Mouse (Mus musculus): ENCODE data around the gene Aldh16a1. TPM values are rescaled to one million over a fixed set of nuclear protein-coding genes. Genes with fewer than 3 reads are reported as not detected.

Gene Aldh16a1
- polyA plus RNA-seq, 1 experiment from 2014 or later: 24.1 TPM

DNA sequence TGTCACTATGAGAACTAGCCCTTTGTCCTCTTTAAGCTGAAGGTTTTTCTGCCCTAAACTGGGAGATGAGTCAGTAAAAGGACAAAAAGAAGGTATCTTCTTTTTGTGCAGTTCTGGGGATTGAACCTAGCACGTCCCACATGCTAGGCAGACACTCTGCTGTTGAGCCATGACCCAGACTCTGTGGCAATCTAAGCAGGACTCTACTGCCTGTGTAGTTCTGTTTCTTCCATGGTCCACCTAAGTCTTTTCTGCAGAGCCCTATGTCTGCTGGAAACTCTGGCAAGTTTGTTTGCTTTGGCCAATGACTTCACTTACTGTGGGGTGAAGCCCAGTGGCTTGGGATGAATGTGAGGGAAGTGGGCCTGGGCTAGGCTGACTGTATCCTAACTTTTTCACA is 16.0 kb downstream of the Aldh16a1 start:
- peaks cover 2% of the 10 kb centered on the region; the same call in 1 of the 2 replicates for H3K36me3 ChIP-seq (ENCODE audit: control insufficient read depth, insufficient read depth, low read length)
- no peak overlapping the region for H3K9ac ChIP-seq (replicated peaks; ENCODE audit: low read length)
- H3K4me3 ChIP-seq (replicated peaks; ENCODE audit: low read depth, low read length): no peak overlapping the region
- no peak for ATAC-seq (ENCODE audit: low FRiP score, low TSS enrichment)
- H3K9me3 ChIP-seq (ENCODE audit: control insufficient read depth, low read length): no peaks in the 10 kb centered on the region
- no peaks in the 10 kb centered on the region for H3K4me1 ChIP-seq (ENCODE audit: control insufficient read depth, insufficient read depth, low read length)
- H3K4me2 ChIP-seq (ENCODE audit: low read length): no peak overlapping the region
- no peak for DNase-seq
- peaks cover 16% of the 10 kb centered on the region; the same call in 1 of the 2 replicates for H3K27me3 ChIP-seq (ENCODE audit: control insufficient read depth, insufficient read depth, low read length)
- H3K27ac ChIP-seq (replicated peaks; ENCODE audit: low read depth, low read length): no peak overlapping the region
- 75% methylated on average over 1 of the region's 1 CpGs for WGBS

DNA sequence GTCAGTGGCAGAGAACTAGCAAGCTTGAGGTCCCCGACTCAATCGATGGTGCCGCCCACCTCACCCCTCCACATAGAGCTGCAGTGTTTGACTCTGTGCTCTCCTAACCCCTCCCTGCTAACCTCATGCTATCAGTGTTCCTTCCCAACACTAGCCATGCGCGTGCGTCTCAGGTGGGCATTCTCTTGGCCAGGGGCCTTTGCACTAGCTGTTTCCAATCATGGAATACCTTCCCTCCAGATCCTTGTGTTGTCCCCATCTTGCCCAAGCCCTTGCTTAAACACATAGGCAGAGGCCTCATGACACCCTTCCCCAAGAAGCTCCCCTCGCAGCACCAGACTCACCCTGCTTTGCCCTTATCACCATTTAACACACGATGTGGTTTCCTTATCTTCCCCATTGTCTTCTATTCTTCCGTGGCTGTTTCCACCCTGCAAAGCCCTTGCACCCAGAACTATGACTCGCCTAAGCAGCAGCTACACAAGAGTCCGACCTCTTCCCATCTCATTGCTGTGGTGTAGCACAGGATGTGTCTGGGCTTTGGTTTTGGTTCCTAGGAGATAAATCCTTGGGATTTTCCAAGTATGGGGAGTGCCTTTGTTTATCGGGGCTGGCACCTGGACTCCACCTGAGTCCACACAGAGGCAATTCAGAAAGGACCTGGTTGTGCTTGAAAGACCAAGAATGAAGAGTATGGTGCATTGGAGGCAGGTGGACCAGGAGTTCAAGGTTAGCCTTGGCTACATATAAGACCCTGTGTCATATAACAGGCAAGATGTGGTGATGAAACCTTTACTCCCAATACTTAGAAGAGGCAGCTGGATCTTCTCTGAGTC is 17.0 kb downstream of the Aldh16a1 start:
- Histone ChIP-seq H3K4me3 (replicated peaks; ENCODE audit: low read depth, low read length) (no peak overlapping the region), H3K36me3 (ENCODE audit: control insufficient read depth, insufficient read depth, low read length) (no peaks in the 10 kb centered on the region), H3K9ac (replicated peaks; ENCODE audit: low read length) (no peak overlapping the region), H3K4me1 (ENCODE audit: control insufficient read depth, insufficient read depth, low read length) (no peaks in the 10 kb centered on the region), H3K9me3 (ENCODE audit: control insufficient read depth, low read length) (no peaks in the 10 kb centered on the region), H3K4me2 (ENCODE audit: low read length) (no peak overlapping the region), H3K27me3 (ENCODE audit: control insufficient read depth, insufficient read depth, low read length) (peaks cover 16% of the 10 kb centered on the region; the same call in 1 of the 2 replicates), H3K27ac (replicated peaks; ENCODE audit: low read depth, low read length) (no peak overlapping the region)
- no peak for DNase-seq
- no peak for ATAC-seq (ENCODE audit: low FRiP score, low TSS enrichment)
- 84% methylated on average over 12 of the region's 12 CpGs for WGBS

DNA sequence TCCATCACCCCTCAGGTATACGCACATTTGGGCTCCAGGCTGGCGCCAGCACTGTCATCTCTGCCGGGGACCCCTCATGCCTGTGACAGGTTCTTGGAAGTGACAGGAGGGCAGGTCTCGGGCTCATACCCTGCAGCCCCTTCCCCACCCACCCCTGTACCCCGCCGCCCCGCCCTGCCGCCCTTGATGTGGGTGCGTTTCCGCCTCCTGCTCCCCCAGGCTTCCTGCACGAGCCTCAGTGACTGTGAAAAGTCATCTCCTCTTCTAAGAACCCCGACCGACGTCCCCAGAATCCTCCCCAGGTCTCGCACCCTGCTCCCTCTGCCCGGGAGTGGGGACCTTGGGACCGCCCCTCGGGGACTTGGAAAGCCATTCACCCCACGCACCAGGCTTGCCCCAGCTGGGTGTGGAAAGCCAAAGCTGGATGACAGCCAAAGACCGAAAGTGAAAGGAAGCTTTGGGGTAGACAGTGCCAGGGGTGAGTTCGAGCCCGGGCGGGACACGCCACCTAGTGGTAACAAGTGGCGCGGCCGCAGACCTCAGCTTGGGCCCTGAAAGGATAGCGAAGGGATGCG is 18.3 kb downstream of the Aldh16a1 start, which contains the start of the genes Gm45713 and Flt3l:
Gene Gm45713 (minus strand): TSS at position 239 of the 575 bp plus-strand sequence.
Gene Flt3l (minus strand): TSS at position 440 of the 575 bp plus-strand sequence.
- Histone ChIP-seq H3K27ac (replicated peaks; ENCODE audit: low read depth, low read length) (no peak within 1 kb of the TSS), H3K36me3 (ENCODE audit: control insufficient read depth, insufficient read depth, low read length) (no peaks in the 10 kb centered on the region), H3K4me1 (ENCODE audit: control insufficient read depth, insufficient read depth, low read length) (no peaks in the 10 kb centered on the region), H3K9me3 (ENCODE audit: control insufficient read depth, low read length) (no peaks in the 10 kb centered on the region), H3K4me2 (ENCODE audit: low read length) (peak within 1 kb of the TSS; percentile 59), H3K9ac (replicated peaks; ENCODE audit: low read length) (peak within 1 kb of the TSS; percentile 40), H3K4me3 (replicated peaks; ENCODE audit: low read depth, low read length) (peak within 1 kb of the TSS; percentile 36), H3K27me3 (ENCODE audit: control insufficient read depth, insufficient read depth, low read length) (peaks cover 16% of the 10 kb centered on the region; the same call in 1 of the 2 replicates)
- WGBS: 6% methylated on average over 29 of the region's 29 CpGs
- peak; percentile 80 for ATAC-seq (ENCODE audit: low FRiP score, low TSS enrichment)
- peak; percentile 90 for DNase-seq

DNA sequence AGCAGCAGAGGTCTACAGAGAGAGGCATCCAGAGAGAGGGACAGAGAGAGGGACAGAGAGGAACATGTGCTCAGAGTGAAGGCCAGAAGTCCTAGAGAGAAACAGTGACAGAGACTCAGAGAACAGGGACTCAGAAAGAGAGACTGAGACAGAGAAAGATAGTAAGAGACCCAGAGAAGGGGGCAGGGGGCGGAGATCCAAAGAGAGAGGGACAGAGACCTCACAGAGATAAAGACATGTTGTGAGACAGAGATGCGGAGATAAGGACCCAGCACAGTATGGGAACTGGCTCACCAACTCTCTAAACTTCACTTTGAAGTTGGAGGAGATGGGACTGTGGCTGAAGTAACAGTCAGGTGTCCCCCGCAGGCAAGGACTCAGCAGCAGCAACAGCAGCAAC is 19.0 kb downstream of the Aldh16a1 start:
- Histone ChIP-seq H3K9ac (replicated peaks; ENCODE audit: low read length) (no peak overlapping the region), H3K27ac (replicated peaks; ENCODE audit: low read depth, low read length) (no peak overlapping the region), H3K4me2 (ENCODE audit: low read length) (peak overlapping the region; percentile 59; the same call in 1 of the 2 replicates), H3K4me3 (replicated peaks; ENCODE audit: low read depth, low read length) (peak overlapping the region; percentile 36; the same call in 1 of the 2 replicates), H3K36me3 (ENCODE audit: control insufficient read depth, insufficient read depth, low read length) (no peaks in the 10 kb centered on the region), H3K27me3 (ENCODE audit: control insufficient read depth, insufficient read depth, low read length) (peaks cover 16% of the 10 kb centered on the region; the same call in 1 of the 2 replicates), H3K9me3 (ENCODE audit: control insufficient read depth, low read length) (no peaks in the 10 kb centered on the region), H3K4me1 (ENCODE audit: control insufficient read depth, insufficient read depth, low read length) (no peaks in the 10 kb centered on the region)
- DNase-seq: no peak
- no peak for ATAC-seq (ENCODE audit: low FRiP score, low TSS enrichment)
- 87% methylated on average over 3 of the region's 3 CpGs for WGBS

DNA sequence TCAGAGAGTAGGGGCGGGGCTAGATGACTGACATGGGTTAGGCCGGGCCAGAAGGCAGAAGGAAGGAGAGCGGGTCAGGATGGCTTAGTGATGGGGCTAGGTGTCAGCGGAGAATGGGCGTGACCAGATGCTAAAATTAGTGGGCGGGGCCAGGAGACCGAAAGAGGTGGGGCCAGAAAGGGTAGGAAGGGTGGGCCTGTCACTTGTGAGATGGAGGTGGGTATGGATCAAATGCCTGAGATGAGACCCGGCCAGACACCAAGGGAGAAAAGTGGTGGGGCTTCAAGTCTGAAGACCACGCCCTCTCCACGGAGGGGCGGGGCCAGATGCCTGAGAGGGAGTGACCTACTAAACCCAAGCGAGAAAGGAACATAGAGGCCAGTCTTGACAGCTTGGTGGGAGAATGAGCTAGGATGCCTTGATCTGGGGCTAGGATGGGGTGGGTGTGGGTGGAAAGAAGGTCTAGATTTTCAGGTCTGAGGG is 19.8 kb downstream of the Aldh16a1 start:
- H3K27ac ChIP-seq (replicated peaks; ENCODE audit: low read depth, low read length): no peak overlapping the region
- H3K4me1 ChIP-seq (ENCODE audit: control insufficient read depth, insufficient read depth, low read length): 0 out of 2 replicates have a peak, but pooled peaks cover 2% of the 10 kb centered on the region
- H3K36me3 ChIP-seq (ENCODE audit: control insufficient read depth, insufficient read depth, low read length): no peaks in the 10 kb centered on the region
- no peak overlapping the region for H3K4me3 ChIP-seq (replicated peaks; ENCODE audit: low read depth, low read length)
- DNase-seq (no peak), ATAC-seq (ENCODE audit: low FRiP score, low TSS enrichment) (no peak)
- H3K27me3 ChIP-seq (ENCODE audit: control insufficient read depth, insufficient read depth, low read length): peaks cover 16% of the 10 kb centered on the region; the same call in 1 of the 2 replicates
- H3K9me3 ChIP-seq (ENCODE audit: control insufficient read depth, low read length): no peaks in the 10 kb centered on the region
- H3K9ac ChIP-seq (replicated peaks; ENCODE audit: low read length): no peak overlapping the region
- WGBS: 6% methylated on average over 12 of the region's 12 CpGs
- no peak overlapping the region for H3K4me2 ChIP-seq (ENCODE audit: low read length)

DNA sequence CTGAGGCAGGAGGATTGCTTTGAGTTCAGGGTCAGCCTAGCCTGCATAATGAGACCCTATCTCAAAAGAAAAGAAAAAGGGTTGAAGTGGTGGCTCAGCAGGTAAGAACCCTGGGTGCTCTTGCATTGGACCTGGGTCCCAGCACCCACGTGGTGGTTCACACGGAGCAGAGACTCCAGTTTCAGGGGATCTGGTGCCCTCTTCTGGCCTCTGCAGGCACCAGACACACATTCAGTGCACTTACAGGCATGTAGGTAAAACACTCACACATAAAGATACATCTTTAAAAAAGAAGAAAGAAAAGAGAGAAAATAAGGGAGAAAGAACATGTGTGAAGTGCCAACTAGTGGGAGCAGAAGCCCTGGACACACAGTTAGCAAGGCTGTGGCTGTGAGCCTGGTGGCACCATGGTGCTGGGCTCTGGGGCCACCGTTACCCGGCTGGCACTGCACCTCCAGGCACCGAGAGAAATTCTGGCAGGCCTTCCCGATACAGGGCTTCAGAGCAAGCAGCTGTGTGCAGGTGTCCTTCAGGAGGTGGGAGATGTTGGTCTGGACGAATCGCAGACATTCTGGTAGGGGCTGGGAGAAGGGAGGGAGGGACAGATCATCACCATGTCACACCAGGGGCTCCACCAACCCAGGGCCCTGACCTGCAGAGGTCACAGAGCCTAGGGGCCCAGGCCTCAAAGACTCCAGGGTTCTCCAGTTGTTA is 20.8 kb downstream of the Aldh16a1 start:
- H3K36me3 ChIP-seq (ENCODE audit: control insufficient read depth, insufficient read depth, low read length): no peaks in the 10 kb centered on the region
- peaks cover 2% of the 10 kb centered on the region; the same call in 1 of the 2 replicates for H3K4me1 ChIP-seq (ENCODE audit: control insufficient read depth, insufficient read depth, low read length)
- 78% methylated on average over 8 of the region's 8 CpGs for WGBS
- DNase-seq (no peak), ATAC-seq (ENCODE audit: low FRiP score, low TSS enrichment) (no peak)
- no peak overlapping the region for H3K27ac ChIP-seq (replicated peaks; ENCODE audit: low read depth, low read length)
- no peak overlapping the region for H3K4me2 ChIP-seq (ENCODE audit: low read length)
- H3K9me3 ChIP-seq (ENCODE audit: control insufficient read depth, low read length): no peaks in the 10 kb centered on the region
- no peak overlapping the region for H3K4me3 ChIP-seq (replicated peaks; ENCODE audit: low read depth, low read length)
- no peak overlapping the region for H3K9ac ChIP-seq (replicated peaks; ENCODE audit: low read length)
- peaks cover 16% of the 10 kb centered on the region; the same call in 1 of the 2 replicates for H3K27me3 ChIP-seq (ENCODE audit: control insufficient read depth, insufficient read depth, low read length)

DNA sequence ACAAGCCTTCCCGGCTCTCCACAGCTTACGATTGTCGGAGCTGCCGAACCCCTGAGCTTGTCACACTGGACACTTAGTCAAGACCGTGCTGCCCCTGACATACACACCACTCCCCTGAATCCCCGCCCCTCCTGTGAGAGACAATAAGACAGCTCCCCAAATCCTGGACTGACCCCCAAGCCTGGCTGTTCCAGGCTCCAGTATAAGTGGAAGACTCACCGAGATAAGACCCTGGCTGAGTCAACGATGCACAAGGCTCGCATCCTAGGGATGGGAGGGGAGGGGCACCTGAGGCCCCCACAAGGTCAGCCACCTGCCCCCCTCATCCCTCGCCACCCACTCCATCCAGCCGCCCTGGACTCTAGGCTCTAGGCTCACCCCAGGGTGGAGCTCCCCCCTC is 22.5 kb downstream of the Aldh16a1 start:
- H3K4me3 ChIP-seq (replicated peaks; ENCODE audit: low read depth, low read length): no peak overlapping the region
- no peak for DNase-seq
- H3K27ac ChIP-seq (replicated peaks; ENCODE audit: low read depth, low read length): no peak overlapping the region
- WGBS: 73% methylated on average over 11 of the region's 11 CpGs
- H3K9ac ChIP-seq (replicated peaks; ENCODE audit: low read length): no peak overlapping the region
- no peaks in the 10 kb centered on the region for H3K9me3 ChIP-seq (ENCODE audit: control insufficient read depth, low read length)
- peaks cover 16% of the 10 kb centered on the region; the same call in 1 of the 2 replicates for H3K27me3 ChIP-seq (ENCODE audit: control insufficient read depth, insufficient read depth, low read length)
- no peak overlapping the region for H3K4me2 ChIP-seq (ENCODE audit: low read length)
- peaks cover 8% of the 10 kb centered on the region for H3K36me3 ChIP-seq (ENCODE audit: control insufficient read depth, insufficient read depth, low read length)
- ATAC-seq (ENCODE audit: low FRiP score, low TSS enrichment): no peak
- peaks cover 12% of the 10 kb centered on the region for H3K4me1 ChIP-seq (ENCODE audit: control insufficient read depth, insufficient read depth, low read length)

DNA sequence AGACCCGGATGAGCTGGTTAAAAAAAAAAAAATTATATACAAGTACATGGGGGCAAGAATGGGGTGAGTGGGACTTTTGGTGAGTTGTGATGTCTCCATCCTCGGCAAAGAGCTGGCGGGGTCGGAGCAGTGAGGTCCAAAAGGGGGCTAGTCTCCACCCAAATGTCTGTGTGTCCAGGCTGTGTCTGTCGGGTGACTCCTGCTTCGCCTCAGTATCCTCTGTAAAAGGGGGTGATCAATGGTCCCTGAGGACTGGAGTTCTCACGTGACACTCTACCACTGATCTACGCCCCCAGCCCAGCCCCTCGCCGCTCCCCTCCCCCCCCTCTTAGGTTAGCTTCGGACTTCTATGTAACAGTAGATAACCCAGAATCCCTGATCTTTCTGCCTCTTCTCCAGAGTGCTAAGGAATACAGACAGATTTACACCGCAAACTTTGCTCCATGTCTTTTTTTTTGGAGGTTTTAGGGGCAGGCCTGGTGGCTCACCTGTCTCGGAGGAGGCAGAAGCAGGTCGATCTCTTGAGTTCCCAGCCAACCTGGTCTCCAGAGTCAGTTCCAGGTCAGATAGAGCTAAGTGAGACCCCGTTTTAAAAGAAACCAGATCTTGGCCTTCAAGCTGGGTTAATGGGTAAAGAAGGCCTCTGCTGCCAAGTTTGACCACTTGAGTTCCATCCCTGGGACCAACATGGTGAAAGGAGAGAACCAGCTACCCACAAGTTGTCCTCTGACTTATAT is 24.4 kb downstream of the Aldh16a1 start:
- Histone ChIP-seq H3K36me3 (ENCODE audit: control insufficient read depth, insufficient read depth, low read length) (peaks cover 27% of the 10 kb centered on the region), H3K9me3 (ENCODE audit: control insufficient read depth, low read length) (no peaks in the 10 kb centered on the region), H3K4me2 (ENCODE audit: low read length) (peak overlapping the region; percentile 69), H3K27me3 (ENCODE audit: control insufficient read depth, insufficient read depth, low read length) (peaks cover 7% of the 10 kb centered on the region; the same call in 1 of the 2 replicates), H3K4me1 (ENCODE audit: control insufficient read depth, insufficient read depth, low read length) (peaks cover 13% of the 10 kb centered on the region), H3K27ac (replicated peaks; ENCODE audit: low read depth, low read length) (peak overlapping the region; percentile 94; the same call in 1 of the 2 replicates), H3K4me3 (replicated peaks; ENCODE audit: low read depth, low read length) (peak overlapping the region; percentile 46), H3K9ac (replicated peaks; ENCODE audit: low read length) (peak overlapping the region; percentile 62; the same call in 1 of the 2 replicates)
- DNase-seq (no peak), ATAC-seq (ENCODE audit: low FRiP score, low TSS enrichment) (no peak)
- 55% methylated on average over 15 of the region's 15 CpGs for WGBS

Measured in midbrain, embryonic 14.5 days (tissue).